Mouse (Mus musculus) CD4-positive, CD25-positive, alpha-beta regulatory T cell, adult 4 months (primary cell): Measurements from ENCODE around the gene Ank. TPM values are rescaled to one million over a fixed set of nuclear protein-coding genes. Genes with fewer than 3 reads are reported as not detected.
A peak's percentile ranks its signal among the peaks of the same experiment; 100 is the strongest.

ENCODE experiments used
- ATAC-seq: one replicate; pipeline ENCODE4 v1.8.0; 2017
- polyA plus RNA-seq, 2 experiments: library from polyadenylated mRNA; unstranded; fragments of 100-300 nt; shearing (Covaris generic); gene quantifications; one replicate each; pipeline ENCODE4 v1.2.1; 2017

The Ank gene
- polyA plus RNA-seq, 2 experiments from 2014 or later: 15.2 to 16.9 TPM

GRCm38 (mm10) chr15:27497300-27497997 is 31.0 kb downstream of the Ank start:
- no peak for ATAC-seq

- no peak for ATAC-seq
Observed at GRCm38 (mm10) chr15:27498078-27498477, 31.6 kb downstream of the Ank start.

GRCm38 (mm10) chr15:27500390-27500789 is 33.9 kb downstream of the Ank start:
- ATAC-seq: no peak

GRCm38 (mm10) chr15:27502338-27502737 is 35.9 kb downstream of the Ank start:
- no peak for ATAC-seq

GRCm38 (mm10) chr15:27503221-27503620 is 36.7 kb downstream of the Ank start:
- no peak for ATAC-seq

- no peak for ATAC-seq
Observed at GRCm38 (mm10) chr15:27503801-27504730, 37.6 kb downstream of the Ank start.

GRCm38 (mm10) chr15:27506127-27506886 is 39.8 kb downstream of the Ank start:
- no peak for ATAC-seq

GRCm38 (mm10) chr15:27506893-27507596 is 40.6 kb downstream of the Ank start:
- ATAC-seq: no peak

- no peak for ATAC-seq
Observed at GRCm38 (mm10) chr15:27508169-27508568, 41.7 kb downstream of the Ank start.

GRCm38 (mm10) chr15:27508982-27509381 is 42.5 kb downstream of the Ank start:
- no peak for ATAC-seq

- ATAC-seq: no peak
Observed at GRCm38 (mm10) chr15:27516927-27517326, 50.5 kb downstream of the Ank start.

- peak; percentile 74 for ATAC-seq
Observed at GRCm38 (mm10) chr15:27518026-27518425, 51.5 kb downstream of the Ank start.

- no peak for ATAC-seq
Observed at GRCm38 (mm10) chr15:27519857-27520256, 53.4 kb downstream of the Ank start.

- no peak for ATAC-seq
Observed at GRCm38 (mm10) chr15:27525233-27526005, 58.9 kb downstream of the Ank start.

GRCm38 (mm10) chr15:27528896-27529295 is 62.4 kb downstream of the Ank start:
- no peak for ATAC-seq

GRCm38 (mm10) chr15:27530023-27530422 is 63.5 kb downstream of the Ank start:
- no peak for ATAC-seq

- no peak for ATAC-seq
Observed at GRCm38 (mm10) chr15:27533036-27533435, 66.6 kb downstream of the Ank start.

- no peak for ATAC-seq
Observed at GRCm38 (mm10) chr15:27535681-27536080, 69.2 kb downstream of the Ank start.

GRCm38 (mm10) chr15:27536186-27536585 is 69.7 kb downstream of the Ank start:
- no peak for ATAC-seq

GRCm38 (mm10) chr15:27536771-27537170 is 70.3 kb downstream of the Ank start:
- ATAC-seq: no peak

GRCm38 (mm10) chr15:27537519-27538223 is 71.2 kb downstream of the Ank start:
- ATAC-seq: no peak
